Mouse (Mus musculus) heart, adult 2 months (tissue): Measurements from ENCODE around the gene Vps45. TPM values are rescaled to one million over a fixed set of nuclear protein-coding genes. Genes with fewer than 3 reads are reported as not detected.

ENCODE experiments used
- DNase-seq, 2 experiments: peaks; one replicate each; pipeline ENCODE4 v3.0.0; 2021
- H3K27ac ChIP-seq: fragments of 200-600 bp; 2 replicates; pipeline ENCODE4 v1.8.1; 2022
- H3K27me3 ChIP-seq: fragments of 200-500 bp; 2 replicates; pipeline ENCODE4 v1.6.1; 2012; ENCODE audit warnings: mild to moderate bottlenecking, low read length, inconsistent platforms, mixed read lengths; ENCODE audit not compliant: control insufficient read depth, insufficient read depth
- H3K36me3 ChIP-seq: fragments of 200-500 bp; 2 replicates; pipeline ENCODE4 v1.6.1; 2012; ENCODE audit warnings: low read length, inconsistent platforms; ENCODE audit not compliant: control insufficient read depth, insufficient read depth
- H3K4me1 ChIP-seq: fragments of 200-500 bp; 2 replicates; pipeline ENCODE4 v1.6.1; 2011; ENCODE audit warnings: low read length; ENCODE audit not compliant: control insufficient read depth, insufficient read depth
- H3K4me3 ChIP-seq: fragments of 200-600 bp; 2 replicates; pipeline ENCODE4 v1.8.1; 2022
- H3K79me2 ChIP-seq: fragments of 200-500 bp; replicated peaks from 2 replicates; pipeline ENCODE4 v1.6.1; 2012; ENCODE audit warnings: mild to moderate bottlenecking, inconsistent platforms, low read length, moderate library complexity, mixed read lengths; ENCODE audit not compliant: control insufficient read depth, insufficient read depth
- H3K9ac ChIP-seq: fragments of 200-500 bp; 2 replicates; pipeline ENCODE4 v1.6.1; 2012; ENCODE audit warnings: low read depth, mild to moderate bottlenecking, control low read depth, inconsistent platforms, low read length, mixed read lengths
- CTCF ChIP-seq: fragments of 200-600 bp; IDR thresholded peaks from 2 replicates; pipeline ENCODE4 v1.8.1; 2022; ENCODE audit warnings: antibody characterized with exemption, mild to moderate bottlenecking, moderate library complexity
- EP300 ChIP-seq: fragments of 200-500 bp; IDR thresholded peaks from 2 replicates; pipeline ENCODE4 v1.6.1; 2011; ENCODE audit warnings: low read depth, low read length, control low read depth; ENCODE audit not compliant: insufficient read depth
- POLR2A ChIP-seq: fragments of 200-500 bp; IDR thresholded peaks from 2 replicates; pipeline ENCODE4 v1.6.1; 2011; ENCODE audit warnings: mild to moderate bottlenecking, low read depth, low read length, control low read depth; ENCODE audit not compliant: insufficient read depth
- WGBS: fragments of 180-500 bp; shearing (Covaris S2); methylation state at CpG from one replicate; pipeline ENCODE4 v1.1.7; 2018; 5-methylcytosine and 5-hydroxymethylcytosine counted together
- intact Hi-C: fragments of 180-260 bp; cut with DNase I; formaldehyde crosslinking; loops from one replicate; pipeline ENCODE4 v1.15.1; 2025
- polyA plus RNA-seq: library from polyadenylated mRNA; depleted of rRNA; stranded (reverse); fragments of >200 nt; gene quantifications from 2 replicates; pipeline ENCODE4 v1.2.3, GENCODE M21; 2012
- total RNA-seq, 2 experiments: library from RNA; stranded (reverse); gene quantifications; 2 replicates each; pipeline ENCODE4 v1.2.3; 2021

Gene Vps45
- total and polyA plus RNA-seq, 3 experiments: 4.3 to 24.5 (median 23.0) TPM

GRCm38 (mm10) chr3:96072921-96073486 lies 14.7 kb upstream of the Vps45 start:
- no peak overlapping the region for H3K4me3 ChIP-seq
- H3K36me3 ChIP-seq: no peaks in the 10 kb centered on the region
- no peaks in the 10 kb centered on the region for H3K79me2 ChIP-seq
- H3K27me3 ChIP-seq: no peaks in the 10 kb centered on the region
- H3K27ac ChIP-seq: no peak overlapping the region
- no peak for DNase-seq
- TF ChIP-seq EP300 (no peak), CTCF (no peak), POLR2A (no peak)
- no peaks in the 10 kb centered on the region for H3K4me1 ChIP-seq
- WGBS: 61% methylated on average over 12 of the region's 12 CpGs
- no peak overlapping the region for H3K9ac ChIP-seq
- intact Hi-C loops: no loop called here

DNA sequence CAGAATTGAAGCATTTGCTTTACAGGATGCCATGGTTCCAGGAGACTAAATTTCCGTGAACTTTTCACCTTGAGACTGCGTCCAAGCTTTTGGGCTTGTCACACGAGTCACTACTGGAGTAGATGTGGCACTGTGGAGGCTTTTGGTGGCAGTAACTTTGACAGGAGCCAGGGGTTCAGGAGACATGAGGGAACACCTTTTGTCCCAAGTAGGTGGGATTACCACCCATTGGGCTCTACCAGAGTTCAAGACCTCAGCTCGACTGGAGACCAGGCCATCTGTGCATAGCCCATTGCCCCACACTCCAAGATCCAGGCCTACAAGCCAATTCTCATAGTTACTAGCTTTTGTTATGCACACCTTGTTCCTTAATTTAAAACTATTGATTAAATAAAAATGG lies 12.0 kb upstream of the Vps45 start:
- TF ChIP-seq CTCF: no peak
- TF ChIP-seq EP300: no peak
- no peak for TF ChIP-seq POLR2A
- no peaks in the 10 kb centered on the region for H3K36me3 ChIP-seq
- intact Hi-C loops: no loop called here
- H3K79me2 ChIP-seq: no peaks in the 10 kb centered on the region
- no peak overlapping the region for H3K4me3 ChIP-seq
- H3K9ac ChIP-seq: no peak overlapping the region
- H3K27me3 ChIP-seq: no peaks in the 10 kb centered on the region
- 74% methylated on average over 4 of the region's 4 CpGs for WGBS
- no peak for DNase-seq
- H3K27ac ChIP-seq: no peak overlapping the region
- H3K4me1 ChIP-seq: peaks cover 3% of the 10 kb centered on the region; the same call in 1 of the 2 replicates

- H3K27ac ChIP-seq: no peak overlapping the region
- no peaks in the 10 kb centered on the region for H3K27me3 ChIP-seq
- H3K4me1 ChIP-seq: peaks cover 3% of the 10 kb centered on the region; the same call in 1 of the 2 replicates
- no peaks in the 10 kb centered on the region for H3K36me3 ChIP-seq
- no peak for DNase-seq
- 43% methylated on average over 1 of the region's 1 CpGs for WGBS
- H3K79me2 ChIP-seq: no peaks in the 10 kb centered on the region
- H3K9ac ChIP-seq: no peak overlapping the region
- no peak overlapping the region for H3K4me3 ChIP-seq
- intact Hi-C loops: loop anchor here (5.0 kb wide), 2 partner anchors 148 to 163 kb away; partner anchors contain the start of genes Bola1 and Hist2h2ab
- TF ChIP-seq CTCF (peak; percentile 28; the same call in 1 of the 2 replicates), EP300 (no peak), POLR2A (no peak)
Measured at GRCm38 (mm10) chr3:96069542-96069941, 11.3 kb upstream of the Vps45 start.

GRCm38 (mm10) chr3:96069046-96069445 lies 10.8 kb upstream of the Vps45 start:
- DNase-seq: no peak
- no peaks in the 10 kb centered on the region for H3K79me2 ChIP-seq
- TF ChIP-seq CTCF: no peak
- no peak for TF ChIP-seq EP300
- no peak for TF ChIP-seq POLR2A

GRCm38 (mm10) chr3:96066741-96067140 lies 8.5 kb upstream of the Vps45 start:
- no peak overlapping the region for H3K9ac ChIP-seq
- H3K4me1 ChIP-seq: peaks cover 3% of the 10 kb centered on the region; the same call in 1 of the 2 replicates
- H3K27me3 ChIP-seq: no peaks in the 10 kb centered on the region
- 90% methylated on average over 5 of the region's 5 CpGs for whole genome bisulfite sequencing
- no peak overlapping the region for H3K4me3 ChIP-seq
- no peak for TF ChIP-seq POLR2A
- no peak for TF ChIP-seq CTCF
- no peak for TF ChIP-seq EP300
- no peaks in the 10 kb centered on the region for H3K36me3 ChIP-seq
- no peaks in the 10 kb centered on the region for H3K79me2 ChIP-seq
- no peak for DNase-seq
- intact Hi-C loops: loop anchor here (2.0 to 5.0 kb wide), 3 partner anchors 82 to 166 kb away; partner anchors contain the start of genes Bola1 and Hist2h2ab
- H3K27ac ChIP-seq: no peak overlapping the region

More at GRCm38 (mm10) chr3:96069046-96069445, 10.8 kb upstream of the Vps45 start:
- intact Hi-C loops: loop anchor here (5.0 kb wide), 2 partner anchors 148 to 163 kb away; partner anchors contain the start of genes Bola1 and Hist2h2ab
- no peak overlapping the region for H3K9ac ChIP-seq
- H3K27ac ChIP-seq: no peak overlapping the region
- peaks cover 3% of the 10 kb centered on the region; the same call in 1 of the 2 replicates for H3K4me1 ChIP-seq
- no peaks in the 10 kb centered on the region for H3K27me3 ChIP-seq
- no peaks in the 10 kb centered on the region for H3K36me3 ChIP-seq
- WGBS: 95% methylated on average over 6 of the region's 6 CpGs
- no peak overlapping the region for H3K4me3 ChIP-seq

- intact Hi-C loops: loop anchor here (2.0 to 5.0 kb wide), 3 partner anchors 83 to 166 kb away; partner anchors contain the start of genes Bola1 and Hist2h2ab
- no peaks in the 10 kb centered on the region for H3K27me3 ChIP-seq
- H3K4me3 ChIP-seq: peak overlapping the region; percentile 22
- 15% methylated on average over 20 of the region's 20 CpGs for WGBS
- peaks cover 3% of the 10 kb centered on the region; the same call in 1 of the 2 replicates for H3K4me1 ChIP-seq
- H3K79me2 ChIP-seq: no peaks in the 10 kb centered on the region
- peak overlapping the region; percentile 70 for H3K27ac ChIP-seq
- DNase-seq: peak; percentile 42 to 44
- H3K9ac ChIP-seq: no peak overlapping the region
- TF ChIP-seq CTCF: peak; percentile 67
- no peak for TF ChIP-seq EP300
- TF ChIP-seq POLR2A: 0 out of 2 replicates have a peak, but pooled peaks have one; percentile 17
- no peaks in the 10 kb centered on the region for H3K36me3 ChIP-seq
Measured at GRCm38 (mm10) chr3:96065754-96066375, 7.6 kb upstream of the Vps45 start.
